Mouse (Mus musculus) cortical plate, adult 2 months (tissue): ENCODE measurements at regions not wholly inside any gene's neighbourhood (a gene's known extent, or its start where the extent isn't known, plus 50 kb on each side); places are given as distances from the start of the nearest gene placed in this dataset.

ENCODE experiments used
- CTCF ChIP-seq: fragments of 200-500 bp; IDR thresholded peaks from 2 replicates; pipeline ENCODE4 v1.5.1; 2011; ENCODE audit warnings: mild to moderate bottlenecking, control low read depth, low read length; ENCODE audit not compliant: insufficient read depth; ENCODE audit errors: extremely low read depth
- POLR2A ChIP-seq: fragments of 200-500 bp; IDR thresholded peaks from 2 replicates; pipeline ENCODE4 v1.6.1; 2011; ENCODE audit warnings: mild to moderate bottlenecking, low read length, control low read depth; ENCODE audit not compliant: insufficient read depth; ENCODE audit errors: extremely low read depth

DNA sequence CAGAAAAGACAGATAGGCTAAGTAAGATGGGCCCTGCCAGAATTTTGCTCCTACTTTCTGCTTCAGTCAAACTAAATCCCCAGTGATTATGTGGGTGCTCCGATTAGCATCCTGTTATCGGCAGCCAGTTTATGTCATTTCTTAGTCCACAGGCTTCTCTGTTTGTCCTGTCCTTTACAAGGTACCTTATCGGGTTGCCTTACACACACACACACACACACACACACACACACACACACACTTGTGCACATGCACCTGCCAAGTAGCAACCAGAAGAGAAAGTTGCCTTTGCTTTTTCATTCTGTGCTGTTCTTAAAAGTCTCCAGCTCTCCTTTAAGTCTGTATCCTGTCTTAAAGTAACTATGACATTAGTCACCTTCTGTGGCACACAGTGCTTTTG lies 235.8 kb upstream of the Ankrd55 start:
- no peak for TF ChIP-seq CTCF
- no peak for TF ChIP-seq POLR2A
